Mouse (Mus musculus) heart, postnatal 25 days (tissue): ENCODE measurements at regions not wholly inside any gene's neighbourhood (a gene's known extent, or its start where the extent isn't known, plus 50 kb on each side); places are given as distances from the start of the nearest gene placed in this dataset.

Experiments used
- DNase-seq: peaks from one replicate; pipeline ENCODE4 v3.0.0; 2022; ENCODE audit warnings: low spot score
- intact Hi-C: fragments of 180-260 bp; cut with DNase I; formaldehyde crosslinking; loops from one replicate; pipeline ENCODE4 v1.15.1; 2025

GRCm38 (mm10) chr6:100176914-100177560, 110.2 kb downstream of the Rybp start:
- intact Hi-C loops, result no loop called here
- no peak for DNase-seq

DNA sequence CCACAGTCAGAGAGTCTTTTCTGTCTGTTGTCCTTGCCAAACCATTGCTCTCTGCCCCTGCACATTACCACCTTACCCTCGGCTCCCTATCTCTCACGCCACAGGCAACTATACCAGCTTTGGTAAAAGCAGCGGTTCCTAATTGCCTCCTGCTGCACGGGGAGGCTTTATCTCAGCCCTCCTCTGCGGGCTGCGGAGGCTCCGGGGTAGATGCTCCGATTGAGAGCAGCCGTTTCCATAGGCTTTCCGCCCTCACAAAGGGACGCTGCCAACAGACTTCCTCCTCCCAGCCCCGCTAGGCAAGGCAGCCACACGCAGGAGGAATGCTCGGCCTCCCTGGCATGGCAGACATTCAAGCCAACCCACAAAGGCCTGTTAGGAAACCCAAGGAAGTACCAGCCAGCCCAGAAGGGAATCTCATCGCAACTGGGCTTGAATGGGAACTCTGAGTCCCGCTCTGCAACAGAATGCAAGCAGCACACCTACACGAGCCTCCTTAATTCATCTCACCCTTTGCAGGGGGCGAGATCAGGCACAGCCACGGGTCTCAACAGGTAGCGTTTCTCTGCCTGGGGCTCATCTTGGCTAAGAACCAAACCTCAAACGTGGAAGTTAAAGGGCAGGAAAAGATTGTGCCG, 116.5 kb downstream of the Rybp start:
- DNase-seq, result no peak
- intact Hi-C loops, result no loop called here

GRCm38 (mm10) chr6:100167321-100167720, 120.0 kb downstream of the Rybp start:
- no peak for DNase-seq
- intact Hi-C loops, result loop anchor here (10.0 kb wide), 1 partner anchor 477 kb away; no protein-coding TSS in a partner anchor

- intact Hi-C loops, result loop anchor here (10.0 kb wide), 1 partner anchor 479 kb away; no protein-coding TSS in a partner anchor
- no peak for DNase-seq
Observed at GRCm38 (mm10) chr6:100165746-100166145, 121.5 kb downstream of the Rybp start.

DNA sequence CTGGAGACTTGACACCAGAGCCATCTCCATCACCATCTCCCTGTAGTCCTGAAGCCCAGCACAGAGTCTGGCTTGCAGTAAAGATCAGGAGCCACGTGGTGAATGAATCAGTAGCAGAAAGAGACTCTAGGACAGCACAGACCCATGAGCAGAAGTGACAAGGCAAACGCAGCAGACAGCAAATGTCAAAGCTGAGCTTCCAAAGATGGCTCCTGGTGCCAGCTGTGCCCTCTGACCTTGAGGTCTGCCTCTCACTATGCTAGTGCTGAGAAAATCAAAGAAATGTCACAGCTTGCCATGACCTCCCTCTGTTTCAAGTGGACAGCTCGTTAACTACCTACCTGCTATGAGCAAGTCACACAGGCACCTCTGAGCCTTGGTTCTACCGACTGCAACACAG, 123.1 kb downstream of the Rybp start:
- intact Hi-C loops, result loop anchor here (5.0 to 10.0 kb wide), 3 partner anchors 123 to 481 kb away; partner anchors contain the start of gene Rybp
- DNase-seq, result no peak

GRCm38 (mm10) chr6:100163814-100164130, 123.5 kb downstream of the Rybp start:
- intact Hi-C loops, result loop anchor here (5.0 to 10.0 kb wide), 3 partner anchors 124 to 481 kb away; partner anchors contain the start of gene Rybp
- DNase-seq, result no peak

DNA sequence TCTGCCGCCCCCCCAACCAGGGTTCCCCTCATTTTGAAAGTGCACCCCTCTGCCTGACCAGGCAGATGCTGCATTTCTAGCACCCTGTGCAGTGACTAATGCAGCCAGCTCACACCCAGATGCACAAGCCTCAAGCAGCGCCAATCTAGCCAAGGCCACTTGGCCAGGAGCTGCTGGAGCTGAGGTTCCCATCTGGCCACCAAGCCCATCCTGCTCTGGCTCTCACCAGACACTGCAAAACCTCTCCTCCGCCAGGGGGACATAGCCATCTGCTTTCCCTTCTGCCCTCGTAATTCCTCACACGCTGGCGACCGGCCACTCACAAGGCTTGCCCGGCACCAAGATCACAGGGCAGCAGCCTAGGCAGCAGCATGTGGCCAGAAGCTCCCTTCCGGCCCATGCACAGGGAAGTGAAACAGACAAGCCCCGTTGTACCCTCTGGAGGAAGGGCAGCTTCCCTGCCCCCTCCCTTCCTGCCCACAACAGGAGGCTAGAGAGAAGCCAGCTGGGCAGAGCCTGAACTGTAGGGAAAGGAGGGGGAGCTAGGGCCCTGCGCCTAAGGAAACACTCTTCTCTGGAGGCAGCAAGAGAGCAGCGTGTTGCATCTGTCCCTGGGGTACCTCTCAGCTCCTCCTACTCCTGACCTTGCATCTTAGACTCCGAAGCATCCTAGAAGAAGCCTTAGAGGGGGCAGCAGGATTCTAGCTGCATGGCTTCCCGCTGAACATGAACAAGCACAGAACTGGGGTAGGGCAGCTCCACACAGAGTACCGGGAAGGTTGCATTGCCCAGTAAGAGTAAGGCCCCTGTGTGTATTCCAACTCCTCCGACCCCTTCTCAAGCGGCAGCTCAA, 124.1 kb downstream of the Rybp start:
- intact Hi-C loops, result loop anchor here (5.0 to 10.0 kb wide), 3 partner anchors 124 to 482 kb away; partner anchors contain the start of gene Rybp

GRCm38 (mm10) chr6:100160670-100161069, 126.6 kb downstream of the Rybp start:
- intact Hi-C loops, result loop anchor here (5.0 to 10.0 kb wide), 3 partner anchors 127 to 484 kb away; partner anchors contain the start of gene Rybp
- no peak for DNase-seq

More for the DNA sequence above, 124.1 kb downstream of the Rybp start:
- peak; percentile 72 for DNase-seq

DNA sequence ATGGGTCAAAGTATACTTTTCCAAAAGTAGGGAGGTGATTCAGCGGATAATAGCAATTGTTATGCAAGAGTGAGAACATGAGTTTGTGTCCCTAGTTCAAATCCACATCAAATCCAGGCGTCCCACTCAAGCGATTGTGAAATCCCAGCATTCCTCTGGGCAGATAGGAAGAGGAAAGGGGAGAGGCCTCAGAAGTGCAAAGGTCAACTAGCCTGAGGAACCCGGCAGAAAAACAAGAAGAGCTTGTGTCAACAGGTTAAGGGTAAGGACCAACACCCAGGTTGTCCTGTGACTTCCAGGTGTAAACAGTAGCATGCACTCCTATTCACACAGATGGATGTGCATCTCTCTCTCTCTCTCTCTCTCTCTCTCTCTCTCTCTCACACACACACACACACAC, 127.5 kb downstream of the Rybp start:
- intact Hi-C loops, result loop anchor here (5.0 to 10.0 kb wide), 4 partner anchors 52 to 485 kb away; partner anchors contain the start of gene Rybp
- no peak for DNase-seq

GRCm38 (mm10) chr6:100159246-100159645, 128.0 kb downstream of the Rybp start:
- intact Hi-C loops, result loop anchor here (5.0 kb wide), 1 partner anchor 53 kb away; no protein-coding TSS in a partner anchor
- no peak for DNase-seq

DNA sequence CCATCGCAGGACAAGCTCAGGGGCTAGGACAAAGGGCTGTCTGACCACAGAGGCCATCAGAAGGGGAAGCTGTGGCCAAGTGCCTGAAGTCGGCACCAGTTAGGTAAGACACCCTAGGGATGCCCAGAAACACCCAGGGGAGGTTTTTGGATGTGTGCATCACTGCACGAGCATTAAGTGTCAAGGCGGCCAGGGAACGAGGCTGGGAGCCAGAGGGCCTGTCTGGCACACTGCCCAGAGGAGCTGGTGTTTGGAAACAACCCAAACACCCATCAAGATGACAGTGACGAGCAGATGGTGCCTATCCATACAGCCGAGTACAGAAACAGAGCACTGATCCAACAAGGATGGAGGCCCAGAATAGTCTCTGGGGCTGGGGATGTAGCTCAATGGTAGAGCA, 130.0 kb downstream of the Rybp start:
- DNase-seq, result no peak

GRCm38 (mm10) chr6:100156163-100156562, 131.1 kb downstream of the Rybp start:
- intact Hi-C loops, result loop anchor here (5.0 kb wide), 1 partner anchor 56 kb away; no protein-coding TSS in a partner anchor
- DNase-seq, result no peak

More for the DNA sequence above, 130.0 kb downstream of the Rybp start:
- intact Hi-C loops, result loop anchor here (5.0 kb wide), 1 partner anchor 55 kb away; no protein-coding TSS in a partner anchor

- intact Hi-C loops, result loop anchor here (5.0 kb wide), 1 partner anchor 57 kb away; no protein-coding TSS in a partner anchor
- DNase-seq, result peak; percentile 19
Observed at GRCm38 (mm10) chr6:100155676-100156075, 131.6 kb downstream of the Rybp start.

GRCm38 (mm10) chr6:100151447-100151846, 135.8 kb downstream of the Rybp start:
- no peak for DNase-seq
- intact Hi-C loops, result loop anchor here (5.0 kb wide), 2 partner anchors 349 to 479 kb away; no protein-coding TSS in a partner anchor

DNA sequence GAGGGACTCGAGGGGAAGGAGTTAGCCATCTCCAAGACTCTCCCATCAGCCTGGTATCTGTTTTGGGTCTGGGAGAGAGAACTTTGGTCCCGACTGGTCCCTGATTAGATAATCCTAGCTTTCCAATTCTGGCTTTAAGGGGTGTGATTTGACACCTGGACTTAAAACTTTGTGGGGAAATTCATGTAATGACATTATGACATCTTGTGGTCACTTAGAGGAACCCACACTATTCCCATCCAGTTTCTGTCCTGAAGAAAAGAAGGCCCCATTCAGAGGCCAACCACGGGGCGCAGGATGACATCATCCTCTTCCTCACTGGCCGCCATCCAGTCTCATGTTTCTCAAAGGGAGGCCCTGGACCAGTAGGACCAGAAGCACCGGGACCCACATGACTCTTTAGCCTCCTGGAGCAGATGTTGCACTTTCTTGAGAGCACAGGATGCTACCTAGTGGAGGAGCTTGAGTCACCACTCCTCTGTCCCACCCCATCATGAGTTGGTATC, 136.5 kb downstream of the Rybp start:
- intact Hi-C loops, result loop anchor here (5.0 kb wide), 2 partner anchors 348 to 478 kb away; no protein-coding TSS in a partner anchor
- DNase-seq, result no peak

GRCm38 (mm10) chr6:100149458-100149852, 137.8 kb downstream of the Rybp start:
- no peak for DNase-seq
- intact Hi-C loops, result no loop called here

- intact Hi-C loops, result no loop called here
- no peak for DNase-seq
Observed at GRCm38 (mm10) chr6:100148751-100149457, 138.4 kb downstream of the Rybp start.

DNA sequence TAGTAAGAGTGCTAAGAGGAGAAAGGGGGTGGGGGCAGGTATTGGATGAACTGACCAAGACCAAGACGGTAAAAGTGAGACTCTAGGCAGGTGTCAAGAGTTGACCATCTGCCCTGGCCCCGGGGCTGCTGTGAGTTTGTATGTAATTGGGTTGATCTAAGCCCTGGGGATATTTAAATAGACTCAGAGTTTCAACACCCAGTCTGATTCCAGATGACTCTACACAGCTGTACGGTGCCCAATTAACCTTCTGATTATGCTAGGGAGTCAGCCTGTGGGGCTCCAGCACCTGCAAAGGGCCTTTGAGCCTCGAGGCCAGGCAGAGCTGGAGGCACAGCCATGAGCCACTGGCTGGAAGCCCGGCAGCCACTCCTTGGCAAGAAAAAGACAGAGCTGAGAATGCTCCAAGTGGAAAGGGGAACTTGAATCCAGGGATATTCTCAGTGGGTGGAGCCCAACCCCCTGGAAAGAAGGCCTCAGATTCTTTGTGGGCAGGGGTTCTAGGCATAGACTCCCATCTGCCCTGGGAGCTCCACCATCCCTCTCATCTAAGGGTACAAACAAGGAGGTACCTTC, 140.8 kb downstream of the Rybp start:
- no peak for DNase-seq
- intact Hi-C loops, result no loop called here

- intact Hi-C loops, result no loop called here
Observed at GRCm38 (mm10) chr6:100145869-100146268, 141.4 kb downstream of the Rybp start.

More at GRCm38 (mm10) chr6:100145869-100146268, 141.4 kb downstream of the Rybp start:
- no peak for DNase-seq
